Mouse (Mus musculus): ENCODE measurements around the gene Nptx1. TPM values are rescaled to one million over a fixed set of nuclear protein-coding genes. Genes with fewer than 3 reads are reported as not detected.

Gene Nptx1
- polyA plus RNA-seq (2016; fragmentation: Nextera tagmentation; extraction: Ambion mirVana) = 3.2 and 9.7 TPM in 2 replicates

GRCm38 (mm10) chr11:119547183-119547921 is at the start of gene Nptx1:
Gene Nptx1, minus strand, starts transcription at chr11:119547753.
- peak; percentile 61 for DNase-seq (ENCODE audit: low spot score)
- no peaks in the 10 kb centered on the region for H3K9me3 ChIP-seq
- under 1% methylated on average over 90 of the region's 90 CpGs for WGBS
- peaks cover 100% of the 10 kb centered on the region for H3K27me3 ChIP-seq (ENCODE audit: insufficient read depth, poor library complexity, severe bottlenecking)
- H3K27ac ChIP-seq = peak within 1 kb of the TSS; percentile 80
- peaks cover 62% of the 10 kb centered on the region for H3K4me1 ChIP-seq (replicated peaks)
- peak within 1 kb of the TSS; percentile 71 for H3K4me3 ChIP-seq
- no peaks in the 10 kb centered on the region for H3K36me3 ChIP-seq

- H3K9me3 ChIP-seq = no peaks in the 10 kb centered on the region
- no peaks in the 10 kb centered on the region for H3K36me3 ChIP-seq
- DNase-seq (ENCODE audit: low spot score) = no peak
- no peak overlapping the region for H3K4me3 ChIP-seq
- WGBS = 26% methylated on average over 3 of the region's 3 CpGs
- H3K27ac ChIP-seq = no peak overlapping the region
- peaks cover 7% of the 10 kb centered on the region; the same call in 1 of the 2 replicates for H3K27me3 ChIP-seq (ENCODE audit: insufficient read depth, poor library complexity, severe bottlenecking)
- H3K4me1 ChIP-seq (replicated peaks) = peaks cover 22% of the 10 kb centered on the region
These were observed 46.4 kb upstream of the Nptx1 start for GRCm38 (mm10) chr11:119593966-119594365.

GRCm38 (mm10) chr11:119589242-119589641 is 41.7 kb upstream of the Nptx1 start:
- 91% methylated on average over 7 of the region's 7 CpGs for WGBS

GRCm38 (mm10) chr11:119587112-119587511 is 39.6 kb upstream of the Nptx1 start:
- peaks cover 7% of the 10 kb centered on the region; the same call in 1 of the 2 replicates for H3K27me3 ChIP-seq (ENCODE audit: insufficient read depth, poor library complexity, severe bottlenecking)
- H3K4me1 ChIP-seq (replicated peaks) = peaks cover 6% of the 10 kb centered on the region
- no peaks in the 10 kb centered on the region for H3K9me3 ChIP-seq
- DNase-seq (ENCODE audit: low spot score) = no peak
- no peak overlapping the region for H3K4me3 ChIP-seq
- no peak overlapping the region for H3K27ac ChIP-seq
- 68% methylated on average over 5 of the region's 5 CpGs for WGBS
- no peaks in the 10 kb centered on the region for H3K36me3 ChIP-seq

More at GRCm38 (mm10) chr11:119589242-119589641, 41.7 kb upstream of the Nptx1 start:
- Histone ChIP-seq H3K4me1 (replicated peaks) (peaks cover 23% of the 10 kb centered on the region), H3K27ac (no peak overlapping the region), H3K27me3 (ENCODE audit: insufficient read depth, poor library complexity, severe bottlenecking) (peaks cover 7% of the 10 kb centered on the region; the same call in 1 of the 2 replicates), H3K4me3 (no peak overlapping the region), H3K9me3 (no peaks in the 10 kb centered on the region), H3K36me3 (no peaks in the 10 kb centered on the region)
- no peak for DNase-seq (ENCODE audit: low spot score)

- Histone ChIP-seq H3K9me3 (no peaks in the 10 kb centered on the region), H3K36me3 (no peaks in the 10 kb centered on the region), H3K4me1 (replicated peaks) (peaks cover 6% of the 10 kb centered on the region), H3K4me3 (no peak overlapping the region), H3K27ac (no peak overlapping the region), H3K27me3 (ENCODE audit: insufficient read depth, poor library complexity, severe bottlenecking) (peaks cover 3% of the 10 kb centered on the region; the same call in 1 of the 2 replicates)
- 85% methylated on average over 4 of the region's 4 CpGs for WGBS
- DNase-seq (ENCODE audit: low spot score) = no peak
These were observed 39.0 kb upstream of the Nptx1 start for GRCm38 (mm10) chr11:119586511-119586910.

GRCm38 (mm10) chr11:119577721-119578120 is 30.2 kb upstream of the Nptx1 start:
- no peak for DNase-seq (ENCODE audit: low spot score)
- no peak overlapping the region for H3K4me3 ChIP-seq
- H3K4me1 ChIP-seq (replicated peaks) = peaks cover 24% of the 10 kb centered on the region
- WGBS = 86% methylated on average over 2 of the region's 2 CpGs
- H3K9me3 ChIP-seq = no peaks in the 10 kb centered on the region
- no peaks in the 10 kb centered on the region for H3K36me3 ChIP-seq
- 0 out of 2 replicates have a peak, but pooled peaks cover 3% of the 10 kb centered on the region for H3K27me3 ChIP-seq (ENCODE audit: insufficient read depth, poor library complexity, severe bottlenecking)
- no peak overlapping the region for H3K27ac ChIP-seq

GRCm38 (mm10) chr11:119576855-119577254 is 29.3 kb upstream of the Nptx1 start:
- 0 out of 2 replicates have a peak, but pooled peaks cover 3% of the 10 kb centered on the region for H3K27me3 ChIP-seq (ENCODE audit: insufficient read depth, poor library complexity, severe bottlenecking)
- H3K27ac ChIP-seq = no peak overlapping the region
- H3K36me3 ChIP-seq = no peaks in the 10 kb centered on the region
- no peak overlapping the region for H3K4me3 ChIP-seq
- DNase-seq (ENCODE audit: low spot score) = no peak
- 10% methylated on average over 4 of the region's 4 CpGs for WGBS
- H3K4me1 ChIP-seq (replicated peaks) = peaks cover 31% of the 10 kb centered on the region
- H3K9me3 ChIP-seq = no peaks in the 10 kb centered on the region

- peaks cover 29% of the 10 kb centered on the region for H3K4me1 ChIP-seq (replicated peaks)
- DNase-seq (ENCODE audit: low spot score) = no peak
- H3K27me3 ChIP-seq (ENCODE audit: insufficient read depth, poor library complexity, severe bottlenecking) = peaks cover 3% of the 10 kb centered on the region; the same call in 1 of the 2 replicates
- no peak overlapping the region for H3K4me3 ChIP-seq
- 57% methylated on average over 15 of the region's 15 CpGs for WGBS
- H3K36me3 ChIP-seq = no peaks in the 10 kb centered on the region
- peak overlapping the region; percentile 76 for H3K27ac ChIP-seq
- no peaks in the 10 kb centered on the region for H3K9me3 ChIP-seq
These were observed 24.9 kb upstream of the Nptx1 start for GRCm38 (mm10) chr11:119572316-119573010.

- Histone ChIP-seq H3K9me3 (no peaks in the 10 kb centered on the region), H3K27ac (no peak overlapping the region), H3K27me3 (ENCODE audit: insufficient read depth, poor library complexity, severe bottlenecking) (peaks cover 45% of the 10 kb centered on the region), H3K36me3 (no peaks in the 10 kb centered on the region), H3K4me3 (no peak overlapping the region), H3K4me1 (replicated peaks) (peaks cover 38% of the 10 kb centered on the region)
- DNase-seq (ENCODE audit: low spot score) = no peak
- WGBS = 58% methylated on average over 5 of the region's 5 CpGs
These were observed 18.6 kb upstream of the Nptx1 start for GRCm38 (mm10) chr11:119566188-119566587.

GRCm38 (mm10) chr11:119565684-119566083 is 18.1 kb upstream of the Nptx1 start:
- Histone ChIP-seq H3K4me1 (replicated peaks) (peaks cover 38% of the 10 kb centered on the region), H3K27ac (no peak overlapping the region), H3K27me3 (ENCODE audit: insufficient read depth, poor library complexity, severe bottlenecking) (peaks cover 50% of the 10 kb centered on the region), H3K36me3 (no peaks in the 10 kb centered on the region), H3K9me3 (no peaks in the 10 kb centered on the region), H3K4me3 (no peak overlapping the region)
- DNase-seq (ENCODE audit: low spot score) = no peak
- WGBS = 38% methylated on average over 10 of the region's 10 CpGs

- Histone ChIP-seq H3K27ac (no peak overlapping the region), H3K27me3 (ENCODE audit: insufficient read depth, poor library complexity, severe bottlenecking) (peaks cover 56% of the 10 kb centered on the region), H3K36me3 (no peaks in the 10 kb centered on the region), H3K4me3 (no peak overlapping the region), H3K9me3 (no peaks in the 10 kb centered on the region), H3K4me1 (replicated peaks) (peaks cover 38% of the 10 kb centered on the region)
- no peak for DNase-seq (ENCODE audit: low spot score)
- WGBS = 63% methylated on average over 7 of the region's 7 CpGs
These were observed 17.5 kb upstream of the Nptx1 start for GRCm38 (mm10) chr11:119565021-119565420.

GRCm38 (mm10) chr11:119564383-119564782 is 16.8 kb upstream of the Nptx1 start:
- Histone ChIP-seq H3K9me3 (no peaks in the 10 kb centered on the region), H3K4me3 (no peak overlapping the region), H3K27me3 (ENCODE audit: insufficient read depth, poor library complexity, severe bottlenecking) (peaks cover 63% of the 10 kb centered on the region), H3K4me1 (replicated peaks) (peaks cover 44% of the 10 kb centered on the region), H3K27ac (no peak overlapping the region), H3K36me3 (no peaks in the 10 kb centered on the region)
- DNase-seq (ENCODE audit: low spot score) = no peak
- WGBS = 88% methylated on average over 10 of the region's 10 CpGs

GRCm38 (mm10) chr11:119563166-119563565 is 15.6 kb upstream of the Nptx1 start:
- H3K36me3 ChIP-seq = no peaks in the 10 kb centered on the region
- no peak for DNase-seq (ENCODE audit: low spot score)
- no peak overlapping the region for H3K27ac ChIP-seq
- 78% methylated on average over 9 of the region's 9 CpGs for WGBS
- peaks cover 69% of the 10 kb centered on the region for H3K27me3 ChIP-seq (ENCODE audit: insufficient read depth, poor library complexity, severe bottlenecking)
- peaks cover 56% of the 10 kb centered on the region for H3K4me1 ChIP-seq (replicated peaks)
- H3K4me3 ChIP-seq = no peak overlapping the region
- no peaks in the 10 kb centered on the region for H3K9me3 ChIP-seq

All from hindbrain, embryonic 10.5 days (tissue).